ENCODE assay signal across 13 mouse cellular contexts in genomic region chr1:153201448-153201847, GRCm38 (mm10). TPM values are rescaled to one million over a fixed set of nuclear protein-coding genes. Genes with fewer than 3 reads are reported as not detected.
A peak's percentile ranks its signal among the peaks of the same experiment; 100 is the strongest.
DNase-seq lines count a peak whose midpoint lies in the region; ATAC-seq lines count a peak whose summit lies in the region.
"Had no signal": no experiment of that assay in that cellular context is flagged by ENCODE, and none has a peak within 500 bp of the region (broad histone marks: within the 10 kb centered on the region; RNA-seq: fewer than 3 reads in every experiment).

No protein-coding gene starts in this region.

- no peak for DNase-seq in hindbrain, embryonic 10.5 days (ENCODE audit: low spot score)
- DNase-seq in midbrain, embryonic 11.5 days (ENCODE audit: low spot score, missing footprints) = no peak
- no peak for DNase-seq in adrenal gland, adult (ENCODE audit: inconsistent age in 2 of 2, low spot score in 1 of 2)
- DNase-seq in cerebellum, adult 11 months = no peak
- DNase-seq: adrenal gland, postnatal 14 days; gastrocnemius, postnatal 25 days; left cerebral cortex, postnatal 4 days; lung, postnatal 10 days; right cerebral cortex, postnatal 14 days had no signal

- no peaks in the 10 kb centered on the region for H3K36me3 ChIP-seq in hindbrain, embryonic 10.5 days
- H3K36me3 ChIP-seq in hindbrain, embryonic 16.5 days (ENCODE audit: control insufficient read depth, insufficient read depth, low read length) = no peaks in the 10 kb centered on the region
- no peaks in the 10 kb centered on the region for H3K36me3 ChIP-seq in midbrain, embryonic 12.5 days
- no peaks in the 10 kb centered on the region for H3K36me3 ChIP-seq in midbrain, embryonic 11.5 days (ENCODE audit: control insufficient read depth, insufficient read depth, low read length)
- H3K36me3 ChIP-seq in embryonic facial prominence, embryonic 15.5 days = no peaks in the 10 kb centered on the region
- H3K36me3 ChIP-seq: heart, embryonic 15.5 days had no signal

- no peak for ATAC-seq in hindbrain, embryonic 16.5 days
- no peak for ATAC-seq in midbrain, embryonic 12.5 days (ENCODE audit: low FRiP score, low read depth)
- ATAC-seq in midbrain, embryonic 11.5 days (ENCODE audit: low FRiP score) = no peak
- ATAC-seq in embryonic facial prominence, embryonic 15.5 days (ENCODE audit: insufficient number of reproducible peaks, low FRiP score, low TSS enrichment, low read depth) = no peak

- H3K9ac ChIP-seq in hindbrain, embryonic 16.5 days (ENCODE audit: low read depth, low read length) = no peak overlapping the region
- no peak overlapping the region for H3K9ac ChIP-seq in midbrain, embryonic 12.5 days (replicated peaks)
- no peak overlapping the region for H3K9ac ChIP-seq in midbrain, embryonic 11.5 days (ENCODE audit: low read length)
- no peak overlapping the region for H3K9ac ChIP-seq in embryonic facial prominence, embryonic 15.5 days
- H3K9ac ChIP-seq: heart, embryonic 15.5 days had no signal

- peak overlapping the region; percentile 82 for H3K27ac ChIP-seq in hindbrain, embryonic 10.5 days
- H3K27ac ChIP-seq in hindbrain, embryonic 16.5 days (ENCODE audit: low read depth, low read length) = no peak overlapping the region
- 0 out of 2 replicates have a peak overlapping the region, but pooled peaks have one; percentile 25 for H3K27ac ChIP-seq in midbrain, embryonic 12.5 days (replicated peaks)
- H3K27ac ChIP-seq in midbrain, embryonic 11.5 days (ENCODE audit: low read depth, low read length) = no peak overlapping the region
- H3K27ac ChIP-seq in embryonic facial prominence, embryonic 15.5 days (replicated peaks) = peak overlapping the region; percentile 58
- H3K27ac ChIP-seq: heart, embryonic 15.5 days had no signal

- no peak overlapping the region for H3K4me3 ChIP-seq in hindbrain, embryonic 10.5 days
- H3K4me3 ChIP-seq in hindbrain, embryonic 16.5 days (ENCODE audit: low read length) = no peak overlapping the region
- H3K4me3 ChIP-seq in midbrain, embryonic 12.5 days = no peak overlapping the region
- no peak overlapping the region for H3K4me3 ChIP-seq in midbrain, embryonic 11.5 days (ENCODE audit: low read depth, low read length)
- no peak overlapping the region for H3K4me3 ChIP-seq in embryonic facial prominence, embryonic 15.5 days (replicated peaks)
- H3K4me3 ChIP-seq: heart, embryonic 15.5 days had no signal

- no peak overlapping the region for H3K4me2 ChIP-seq in hindbrain, embryonic 16.5 days (ENCODE audit: low read length)
- no peak overlapping the region for H3K4me2 ChIP-seq in midbrain, embryonic 12.5 days (replicated peaks)
- H3K4me2 ChIP-seq in midbrain, embryonic 11.5 days = no peak overlapping the region
- no peak overlapping the region for H3K4me2 ChIP-seq in embryonic facial prominence, embryonic 15.5 days (replicated peaks)
- H3K4me2 ChIP-seq: heart, embryonic 15.5 days had no signal

- no peaks in the 10 kb centered on the region for H3K9me3 ChIP-seq in hindbrain, embryonic 10.5 days
- no peaks in the 10 kb centered on the region for H3K9me3 ChIP-seq in hindbrain, embryonic 16.5 days (ENCODE audit: control insufficient read depth, low read length)
- H3K9me3 ChIP-seq in midbrain, embryonic 12.5 days = no peaks in the 10 kb centered on the region
- no peaks in the 10 kb centered on the region for H3K9me3 ChIP-seq in midbrain, embryonic 11.5 days (ENCODE audit: control insufficient read depth, low read length)
- H3K9me3 ChIP-seq in embryonic facial prominence, embryonic 15.5 days (replicated peaks) = no peaks in the 10 kb centered on the region
- H3K9me3 ChIP-seq: heart, embryonic 15.5 days had no signal

- peaks cover 51% of the 10 kb centered on the region for H3K4me1 ChIP-seq in hindbrain, embryonic 10.5 days (replicated peaks)
- H3K4me1 ChIP-seq in hindbrain, embryonic 16.5 days (ENCODE audit: control insufficient read depth, insufficient read depth, low read depth, low read length) = peaks cover 4% of the 10 kb centered on the region; the same call in 1 of the 2 replicates
- peaks cover 20% of the 10 kb centered on the region for H3K4me1 ChIP-seq in midbrain, embryonic 12.5 days
- H3K4me1 ChIP-seq in midbrain, embryonic 11.5 days (ENCODE audit: control insufficient read depth, insufficient read depth, low read length) = peaks cover 13% of the 10 kb centered on the region
- peaks cover 19% of the 10 kb centered on the region for H3K4me1 ChIP-seq in embryonic facial prominence, embryonic 15.5 days

- WGBS in hindbrain, embryonic 10.5 days = 52% methylated on average over 14 of the region's 14 CpGs
- WGBS in hindbrain, embryonic 16.5 days = 35% methylated on average over 14 of the region's 14 CpGs
- WGBS in midbrain, embryonic 12.5 days = 42% methylated on average over 14 of the region's 14 CpGs
- WGBS in midbrain, embryonic 11.5 days = 42% methylated on average over 14 of the region's 14 CpGs
- 20% methylated on average over 14 of the region's 14 CpGs for WGBS in embryonic facial prominence, embryonic 15.5 days

- H3K27me3 ChIP-seq in hindbrain, embryonic 10.5 days (ENCODE audit: insufficient read depth, poor library complexity, severe bottlenecking) = no peaks in the 10 kb centered on the region
- no peaks in the 10 kb centered on the region for H3K27me3 ChIP-seq in hindbrain, embryonic 16.5 days (replicated peaks; ENCODE audit: control insufficient read depth, insufficient read depth, low read length)
- no peaks in the 10 kb centered on the region; the same call in 1 of the 2 replicates for H3K27me3 ChIP-seq in midbrain, embryonic 12.5 days
- H3K27me3 ChIP-seq in midbrain, embryonic 11.5 days (ENCODE audit: control insufficient read depth, insufficient read depth, low read length) = no peaks in the 10 kb centered on the region
- H3K27me3 ChIP-seq in embryonic facial prominence, embryonic 15.5 days = no peaks in the 10 kb centered on the region
- H3K27me3 ChIP-seq: heart, embryonic 15.5 days had no signal

RNA-seq across cellular contexts. Expression of gene Lamc2, which starts 15.2 kb away (rescaled TPM):
- 2.3 and 2.8 TPM in 2 replicates for polyA plus RNA-seq in hindbrain, embryonic 10.5 days (2016; fragmentation: Nextera tagmentation; extraction: Ambion mirVana)
- polyA plus RNA-seq in hindbrain, embryonic 16.5 days (2015; fragmentation: Nextera tagmentation; extraction: Ambion mirVana) = 2.5 and 2.6 TPM in 2 replicates
- polyA plus RNA-seq in midbrain, embryonic 12.5 days (2016; fragmentation: Nextera tagmentation; extraction: Ambion mirVana) = 0.38 and 0.88 TPM in 2 replicates
- polyA plus RNA-seq in midbrain, embryonic 11.5 days (2014; fragmentation: Nextera tagmentation; extraction: Ambion mirVana) = 0.25 and 0.51 TPM in 2 replicates
- 14.5 and 15.3 TPM in 2 replicates for polyA plus RNA-seq in embryonic facial prominence, embryonic 15.5 days (2015; fragmentation: Nextera tagmentation; extraction: Ambion mirVana)

Comparison
In these comparisons a context has a peak if more than half of its experiments do, and no peak if none do; other contexts are left out.
1. H3K27ac ChIP-seq: peak in hindbrain, embryonic 10.5 days (single experiment), midbrain, embryonic 12.5 days (single experiment) and embryonic facial prominence, embryonic 15.5 days (single experiment); none in hindbrain, embryonic 16.5 days (single experiment) and midbrain, embryonic 11.5 days (single experiment).